23 mouse cellular contexts compared by ENCODE assay signal in the genomic region with DNA sequence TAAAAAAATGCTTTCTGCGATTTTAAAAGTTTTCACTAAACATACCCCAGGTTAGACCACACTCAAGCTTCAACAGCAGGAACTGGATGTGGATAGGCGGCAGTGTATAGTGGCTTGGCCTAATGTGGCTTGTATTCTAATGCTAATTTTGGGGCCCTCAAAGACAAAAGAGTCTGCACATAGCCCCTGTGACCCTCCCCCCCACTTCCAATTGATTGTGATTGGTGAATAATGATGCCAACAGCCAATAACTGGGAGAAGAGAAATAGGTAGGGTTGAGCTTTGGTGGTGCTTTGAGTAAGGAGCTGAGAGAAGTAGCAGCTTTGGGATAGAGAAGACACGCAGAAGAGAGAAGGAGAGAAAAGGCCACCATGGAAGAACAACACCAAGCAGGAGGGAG. TPM values are rescaled to one million over a fixed set of nuclear protein-coding genes. Genes with fewer than 3 reads are reported as not detected.
DNase-seq lines count a peak whose midpoint lies in the region; ATAC-seq and TF ChIP-seq lines count a peak whose summit lies in the region.
"Had no signal": no experiment of that assay in that cellular context is flagged by ENCODE, and none has a peak within 500 bp of the region (broad histone marks: within the 10 kb centered on the region; RNA-seq: fewer than 3 reads in every experiment).

No protein-coding gene starts in this region.

- no peak for ATAC-seq in monocyte, adult 5-6 weeks (replicated peaks; ENCODE audit: insufficient number of reproducible peaks, low FRiP score, low TSS enrichment, poor library complexity, severe bottlenecking)
- no peak for ATAC-seq in liver, embryonic 11.5 days (replicated peaks; ENCODE audit: low FRiP score)
- ATAC-seq: activated CD4-positive, CD25-positive, alpha-beta regulatory T cell, adult 4 months; forebrain, embryonic 14.5 days; forebrain, embryonic 16.5 days had no signal

- H3K4me2 ChIP-seq in liver, embryonic 11.5 days, result no peak overlapping the region
- H3K4me2 ChIP-seq: embryonic facial prominence, embryonic 13.5 days; embryonic facial prominence, embryonic 15.5 days; forebrain, embryonic 12.5 days had no signal

- H3K9ac ChIP-seq in ES-Bruce4 (ENCODE audit: low read depth, poor library complexity, severe bottlenecking), result peak overlapping the region; percentile 50
- peak overlapping the region; percentile 74; the same call in 1 of the 2 replicates for H3K9ac ChIP-seq in ES-E14 (ENCODE audit: insufficient read depth, low read depth, low read length, poor library complexity, severe bottlenecking)
- H3K9ac ChIP-seq in liver, embryonic 11.5 days (ENCODE audit: low read depth, low read length), result no peak overlapping the region
- H3K9ac ChIP-seq: embryonic facial prominence, embryonic 13.5 days; embryonic facial prominence, embryonic 15.5 days; forebrain, embryonic 12.5 days had no signal

- in situ Hi-C loops in ES-E14 (cut with MboI; ENCODE audit: low sequenced_read_pairs in 2 of 2, unreplicated experiment in 2 of 2), result no loop called here

- H3K27me3 ChIP-seq in E14TG2a.4 (ENCODE audit: insufficient read depth, low read length), result no peaks in the 10 kb centered on the region
- H3K27me3 ChIP-seq in ES-Bruce4 (ENCODE audit: control insufficient read depth, insufficient read depth, low read length, poor library complexity, severe bottlenecking), result no peaks in the 10 kb centered on the region
- H3K27me3 ChIP-seq in liver, embryonic 11.5 days (replicated peaks; ENCODE audit: control insufficient read depth, insufficient read depth, low read length), result no peaks in the 10 kb centered on the region
- H3K27me3 ChIP-seq in embryonic facial prominence, embryonic 10.5 days (replicated peaks; ENCODE audit: low read depth, poor library complexity, severe bottlenecking), result no peaks in the 10 kb centered on the region
- H3K27me3 ChIP-seq: embryonic facial prominence, embryonic 13.5 days; embryonic facial prominence, embryonic 15.5 days; forebrain, embryonic 12.5 days had no signal

- H3K9me3 ChIP-seq in E14TG2a.4 (ENCODE audit: low read length) (peaks cover 4% of the 10 kb centered on the region), ES-Bruce4 (replicated peaks; ENCODE audit: control insufficient read depth, insufficient read depth, low read length, poor library complexity, severe bottlenecking) (no peaks in the 10 kb centered on the region), ES-E14 (ENCODE audit: control insufficient read depth, insufficient read depth, low read depth, low read length) (no peaks in the 10 kb centered on the region)
- H3K9me3 ChIP-seq in liver, embryonic 11.5 days (ENCODE audit: control insufficient read depth, low read length), result no peaks in the 10 kb centered on the region
- H3K9me3 ChIP-seq in embryonic facial prominence, embryonic 10.5 days, result no peaks in the 10 kb centered on the region
- H3K9me3 ChIP-seq: embryonic facial prominence, embryonic 13.5 days; embryonic facial prominence, embryonic 15.5 days; forebrain, embryonic 12.5 days had no signal

- WGBS in liver, embryonic 11.5 days, result 88% methylated on average over 3 of the region's 3 CpGs
- 83% methylated on average over 3 of the region's 3 CpGs for WGBS in embryonic facial prominence, embryonic 10.5 days

- H3K27ac ChIP-seq in ES-Bruce4 (ENCODE audit: insufficient read depth, low read length) (peak overlapping the region; percentile 89), ES-E14 (ENCODE audit: insufficient read depth, low read depth, low read length, poor library complexity, severe bottlenecking) (peak overlapping the region; percentile 88)
- H3K27ac ChIP-seq in liver, embryonic 11.5 days (ENCODE audit: low read depth, low read length), result no peak overlapping the region
- no peak overlapping the region for H3K27ac ChIP-seq in embryonic facial prominence, embryonic 10.5 days (replicated peaks)
- H3K27ac ChIP-seq: embryonic facial prominence, embryonic 13.5 days; embryonic facial prominence, embryonic 15.5 days; forebrain, embryonic 12.5 days had no signal

- DNase-seq in ES-E14 (ENCODE audit: low read depth, low spot score), result peak; percentile 91
- peak; percentile 71 for DNase-seq in WW6 (ENCODE audit: low read depth, low spot score)
- DNase-seq in liver, embryonic 11.5 days (ENCODE audit: low spot score), result no peak
- no peak for DNase-seq in layer of hippocampus, postnatal 25 days (ENCODE audit: extremely low spot score in 1 of 2, low spot score in 1 of 2)
- DNase-seq in embryonic facial prominence, embryonic 10.5 days (ENCODE audit: low spot score), result no peak
- DNase-seq: adrenal gland, adult 8-10 months; adrenal gland, postnatal 14 days; adrenal gland, postnatal 36 days; cerebellum, adult 11-12 months; cerebellum, adult 2 months; cerebellum, adult 9-10 months; cerebellum, postnatal 10 days; cerebellum, postnatal 25 days had no signal

- TF ChIP-seq EP300 in ES-Bruce4 (IDR thresholded peaks at IDR 0.05; ENCODE audit: insufficient read depth, low read depth, low read length), result no peak

- TF ChIP-seq CTCF in E14TG2a.4 (conservative IDR thresholded peaks at IDR 0.05; ENCODE audit: low read length) (no peak), ES-Bruce4 (IDR thresholded peaks at IDR 0.05; ENCODE audit: low read depth, low read length) (no peak)

- H3K36me3 ChIP-seq in E14TG2a.4 (ENCODE audit: insufficient read depth, low read length), result no peaks in the 10 kb centered on the region
- H3K36me3 ChIP-seq in ES-Bruce4 (ENCODE audit: control insufficient read depth, insufficient read depth, low read length, poor library complexity, severe bottlenecking), result no peaks in the 10 kb centered on the region
- H3K36me3 ChIP-seq in ES-E14 (ENCODE audit: control insufficient read depth, insufficient read depth, low read length, poor library complexity, severe bottlenecking), result no peaks in the 10 kb centered on the region; the same call in 1 of the 2 replicates
- H3K36me3 ChIP-seq in liver, embryonic 11.5 days (ENCODE audit: control insufficient read depth, insufficient read depth, low read length), result no peaks in the 10 kb centered on the region
- no peaks in the 10 kb centered on the region for H3K36me3 ChIP-seq in embryonic facial prominence, embryonic 10.5 days (replicated peaks)
- H3K36me3 ChIP-seq: embryonic facial prominence, embryonic 13.5 days; embryonic facial prominence, embryonic 15.5 days; forebrain, embryonic 12.5 days had no signal

- H3K4me3 ChIP-seq in E14TG2a.4 (replicated peaks; ENCODE audit: low read length) (peak overlapping the region; percentile 65), ES-Bruce4 (ENCODE audit: low read depth, low read length) (peak overlapping the region; percentile 65), ES-E14 (ENCODE audit: insufficient read depth in 1 of 2, low read depth in 1 of 2, low read length in 2 of 2, poor library complexity in 1 of 2, severe bottlenecking in 1 of 2) (peak overlapping the region; percentile 58 to 67)
- H3K4me3 ChIP-seq in liver, embryonic 11.5 days (ENCODE audit: low read depth, low read length), result no peak overlapping the region
- H3K4me3 ChIP-seq in embryonic facial prominence, embryonic 10.5 days, result no peak overlapping the region
- H3K4me3 ChIP-seq: embryonic facial prominence, embryonic 13.5 days; embryonic facial prominence, embryonic 15.5 days; erythroblast, embryonic 14.5 days; forebrain, embryonic 12.5 days had no signal

- peaks cover 48% of the 10 kb centered on the region for H3K4me1 ChIP-seq in E14TG2a.4 (replicated peaks; ENCODE audit: low read depth, low read length)
- H3K4me1 ChIP-seq in ES-Bruce4 (ENCODE audit: control insufficient read depth, insufficient read depth, low read length), result no peaks in the 10 kb centered on the region
- H3K4me1 ChIP-seq in ES-E14 (ENCODE audit: control insufficient read depth in 2 of 2, insufficient read depth in 2 of 2, low read length in 2 of 2, poor library complexity in 1 of 2), result peaks cover 6 to 16% of the 10 kb centered on the region in 2 experiments; a peak in 3 of 4 replicates
- no peaks in the 10 kb centered on the region for H3K4me1 ChIP-seq in liver, embryonic 11.5 days (replicated peaks; ENCODE audit: control insufficient read depth, insufficient read depth, low read length)
- H3K4me1 ChIP-seq in embryonic facial prominence, embryonic 10.5 days, result no peaks in the 10 kb centered on the region
- H3K4me1 ChIP-seq: embryonic facial prominence, embryonic 15.5 days; forebrain, embryonic 12.5 days had no signal

- TF ChIP-seq POLR2A in ES-Bruce4 (IDR thresholded peaks at IDR 0.05; ENCODE audit: insufficient read depth, low read length), result no peak

TF ChIP-seq in ES-E14, 5 proteins besides CTCF, POLR2A, EP300 and RAD21:
- peak; percentile 74 for TF ChIP-seq CHD2 (IDR thresholded peaks at IDR 0.05; ENCODE audit: low read depth, low read length)
- TF ChIP-seq HCFC1 (IDR thresholded peaks at IDR 0.05; ENCODE audit: borderline replicate concordance, insufficient read depth, low read length), result no peak

RNA-seq across cellular contexts. Expression of a gene that starts 35.7 kb away (rescaled TPM):
- 508 and 525 TPM in 2 replicates for polyA plus RNA-seq in ES-Bruce4 (2011; ENCODE audit: insufficient read depth, insufficient read length, low read depth, missing spikeins)
- total RNA-seq in ES-E14 (2012; rRNA removed), result 212 and 301 TPM in 2 replicates
- total RNA-seq in monocyte, adult 5-6 weeks (2017), result 663 to 950 TPM (median 750 TPM) in 3 replicates
- 723 and 790 TPM in 2 replicates for polyA plus RNA-seq in liver, embryonic 11.5 days (2014; fragmentation: Nextera tagmentation; extraction: Ambion mirVana)
- 100 to 1,000 TPM; 305 to 336 TPM for total RNA-seq in layer of hippocampus, postnatal 25 days (2021)
- 772 and 811 TPM in 2 replicates for polyA plus RNA-seq in embryonic facial prominence, embryonic 10.5 days (2016; fragmentation: Nextera tagmentation; extraction: Ambion mirVana)

Comparison
In these comparisons a context has a peak if more than half of its experiments do, and no peak if none do; other contexts are left out.
1. H3K4me3 ChIP-seq: peak in E14TG2a.4 (single experiment), ES-Bruce4 (single experiment) and ES-E14 (2 of 2); none in liver, embryonic 11.5 days (single experiment) and embryonic facial prominence, embryonic 10.5 days (single experiment).
2. H3K27ac ChIP-seq: peak in ES-Bruce4 (single experiment) and ES-E14 (single experiment); none in liver, embryonic 11.5 days (single experiment) and embryonic facial prominence, embryonic 10.5 days (single experiment).
3. DNase-seq: peak in ES-E14 (single experiment) and WW6 (single experiment); none in liver, embryonic 11.5 days (single experiment), layer of hippocampus, postnatal 25 days (0 of 2) and embryonic facial prominence, embryonic 10.5 days (single experiment).